Mouse (Mus musculus): ENCODE data around the gene Rasgrf2.

Gene Rasgrf2

GRCm38 (mm10) chr13:92131384-92132150 lies at the start of gene Rasgrf2:
TSS of gene Rasgrf2 (minus strand) at chr13:92131656.
- DNase-seq: peak; percentile 10 to 48

DNA sequence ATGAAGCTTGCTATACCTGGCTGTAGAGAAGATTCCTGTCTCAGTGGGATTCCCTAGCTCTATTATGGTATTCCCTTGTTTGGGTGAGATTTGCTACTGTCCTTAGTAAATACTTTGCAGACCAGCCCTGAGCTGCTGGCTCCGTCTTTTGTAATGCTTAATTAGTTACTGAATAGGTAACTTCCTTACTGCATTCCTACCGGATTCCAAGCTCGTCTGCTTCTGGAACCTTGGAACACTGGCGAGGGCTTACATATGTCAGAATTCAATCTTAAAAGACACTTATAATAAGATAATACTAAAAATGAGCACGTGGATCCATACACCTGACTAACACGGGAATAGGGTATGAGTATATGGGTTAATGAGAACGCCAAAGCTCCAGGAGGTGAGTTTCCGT lies 41.2 kb upstream of the Rasgrf2 start:
- DNase-seq: peak in 1 of 2 experiments; percentile 23

GRCm38 (mm10) chr13:92150551-92150950 lies 19.1 kb upstream of the Rasgrf2 start:
- DNase-seq: no peak

DNA sequence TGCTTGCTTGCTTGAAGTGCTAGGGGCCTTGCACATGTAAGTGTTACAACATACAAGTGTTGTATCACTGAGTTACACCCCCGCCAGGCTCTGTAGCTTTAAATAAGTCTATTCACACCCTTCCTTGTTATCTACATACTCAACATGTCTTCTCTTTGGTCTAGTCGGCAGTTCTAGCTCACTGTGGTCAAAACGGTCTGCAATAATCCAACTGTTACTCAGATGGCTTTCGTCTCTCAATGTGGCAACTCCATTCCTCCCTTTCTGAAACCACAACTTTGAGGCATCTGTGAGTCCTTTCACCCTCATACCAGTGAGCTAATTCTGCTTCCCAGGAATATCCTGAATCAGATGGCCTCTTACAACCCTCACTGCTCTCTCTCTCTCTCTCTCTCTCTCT lies 17.4 kb upstream of the Rasgrf2 start:
- no peak for DNase-seq

- DNase-seq: no peak
Measured at GRCm38 (mm10) chr13:92134792-92135191, 3.3 kb upstream of the Rasgrf2 start.

DNA sequence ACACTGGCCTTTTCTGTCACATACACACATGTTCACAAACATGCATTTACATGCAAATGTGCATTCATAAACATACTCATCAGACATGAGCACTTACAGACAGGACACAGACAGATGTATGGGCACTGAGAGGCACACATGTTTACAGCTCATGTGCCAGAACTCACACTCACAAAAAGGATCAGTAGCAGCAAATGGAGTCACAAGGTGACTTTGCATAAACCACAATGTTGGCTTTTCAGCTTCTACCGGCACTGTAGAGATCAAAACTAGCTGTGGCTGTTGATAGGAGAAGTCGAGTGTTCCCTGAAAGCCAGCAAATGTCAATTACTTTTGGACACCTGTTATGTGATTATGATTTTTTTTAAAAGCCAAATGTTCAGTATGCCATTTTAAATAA lies 1.1 kb upstream of the Rasgrf2 start:
- no peak for DNase-seq

DNA sequence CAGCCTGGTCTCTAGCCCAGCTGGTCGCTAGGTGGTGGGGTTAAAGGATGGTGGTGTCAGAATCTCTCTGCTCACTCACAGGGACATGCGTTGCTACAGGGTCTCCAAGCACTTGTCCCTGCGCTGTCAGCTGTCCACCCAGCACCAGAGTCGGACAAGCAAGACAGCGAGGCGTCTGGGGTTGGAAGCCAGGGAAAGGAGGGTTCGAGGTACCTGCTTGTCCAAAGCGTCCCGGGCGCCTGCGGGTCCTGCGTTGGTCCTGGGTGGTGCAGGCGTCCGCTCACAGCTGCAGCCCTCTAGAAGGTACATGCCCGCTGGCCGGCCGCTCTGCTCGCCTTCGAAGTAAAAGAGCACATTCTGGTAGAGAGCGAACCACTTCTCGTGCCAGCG lies 467 bp downstream of the Rasgrf2 start:
- DNase-seq: peak in 1 of 2 experiments; percentile 11

DNA sequence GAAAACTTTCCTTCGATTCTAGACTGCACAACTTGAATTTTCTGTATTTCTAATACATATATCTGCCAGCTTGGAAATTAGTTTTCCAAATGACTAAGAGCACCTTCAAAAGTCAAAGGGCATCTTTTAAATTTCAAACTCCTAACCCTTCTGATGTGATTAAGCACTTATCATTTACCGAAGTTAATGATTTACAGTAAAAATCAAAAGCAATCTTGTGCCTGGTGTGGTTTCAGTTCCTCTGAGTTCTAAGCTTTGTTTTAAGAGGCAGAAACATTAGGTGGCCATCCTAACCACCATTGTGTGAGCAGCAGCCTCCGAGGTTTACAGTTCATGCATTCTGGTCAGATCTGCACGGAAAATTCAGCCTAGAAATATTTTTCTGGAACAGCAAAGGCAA lies 1.6 kb downstream of the Rasgrf2 start:
- no peak for DNase-seq

DNA sequence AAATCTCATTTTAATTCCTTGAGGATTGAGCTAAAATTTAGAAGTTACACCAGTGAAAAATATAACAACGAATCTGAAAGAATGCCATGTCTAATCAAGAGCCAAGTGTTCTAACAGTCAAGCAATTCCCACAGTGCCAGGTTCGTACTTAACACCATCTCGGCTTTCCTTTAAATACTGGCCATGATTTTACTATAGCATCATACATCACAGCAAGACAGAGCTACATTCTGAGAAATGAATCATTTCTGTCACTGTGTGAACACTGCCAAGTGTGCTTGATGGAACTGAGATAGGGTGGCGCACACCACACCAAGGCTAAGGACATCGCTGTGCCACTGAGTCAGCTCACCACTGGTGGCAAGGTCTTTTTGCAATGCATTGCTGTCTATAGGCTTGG lies 5.6 kb downstream of the Rasgrf2 start:
- DNase-seq: no peak

- peak; percentile 31 to 42 for DNase-seq
Measured at GRCm38 (mm10) chr13:92119623-92120022, 11.8 kb downstream of the Rasgrf2 start.

DNA sequence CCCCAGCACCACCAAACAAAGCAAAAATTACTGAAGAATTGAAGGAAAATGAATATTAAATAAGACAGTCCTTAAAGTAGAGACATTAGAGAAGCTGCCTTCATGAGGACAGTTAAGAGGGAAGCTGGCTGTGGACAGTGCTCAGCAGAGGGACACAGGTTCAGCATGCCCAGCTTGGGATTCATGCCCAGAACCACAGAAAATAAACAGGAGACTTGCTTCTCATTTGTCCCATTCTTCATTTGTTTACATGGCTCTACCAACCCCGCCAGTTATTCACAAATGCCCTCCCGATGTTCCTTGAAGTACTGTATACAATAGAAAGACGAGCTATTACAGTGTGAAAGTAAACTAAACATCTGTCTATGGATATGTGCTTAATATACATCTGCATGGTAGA lies 17.4 kb downstream of the Rasgrf2 start:
- no peak for DNase-seq

DNA sequence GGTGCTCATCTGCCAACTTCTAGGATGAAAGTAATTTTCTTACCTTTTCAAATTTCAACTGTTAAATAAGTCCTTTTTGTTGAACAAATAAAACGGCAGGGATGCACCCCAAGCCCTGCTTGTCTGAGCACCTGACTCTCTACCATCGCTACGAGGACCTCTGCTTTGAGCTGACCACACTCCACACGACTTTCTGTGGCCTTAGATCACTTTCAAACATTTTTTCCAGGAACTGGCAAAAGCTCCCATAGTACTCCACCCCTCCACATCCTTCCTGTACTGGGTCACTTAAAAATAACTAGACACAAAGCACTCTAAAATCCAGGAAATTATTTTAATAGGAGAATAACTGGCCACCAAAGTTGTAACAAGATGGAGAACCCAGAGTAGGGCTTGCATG lies 23.2 kb downstream of the Rasgrf2 start:
- DNase-seq: peak in 1 of 2 experiments; percentile 10

DNA sequence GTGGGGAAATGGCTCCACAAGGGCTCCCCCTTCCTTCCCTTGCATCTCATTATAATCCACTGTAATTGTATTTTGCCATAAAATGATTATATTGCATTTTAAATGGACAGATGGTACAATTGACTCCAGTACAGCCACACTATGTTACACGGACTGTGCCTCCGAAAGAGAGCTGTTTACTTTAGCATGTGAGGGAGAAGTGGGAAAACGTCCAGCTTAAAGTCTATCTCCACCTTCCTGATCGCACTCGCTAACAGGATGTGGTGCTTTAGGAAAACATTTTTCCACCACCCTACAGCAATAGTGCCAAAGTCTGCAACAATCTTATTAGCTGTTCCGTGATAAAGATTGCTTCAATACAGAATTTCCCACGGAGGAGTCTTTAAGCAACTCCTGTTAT lies 27.2 kb downstream of the Rasgrf2 start:
- no peak for DNase-seq

GRCm38 (mm10) chr13:92098484-92098883 lies 33.0 kb downstream of the Rasgrf2 start:
- no peak for DNase-seq

- peak; percentile 62 to 69 for DNase-seq
Measured at GRCm38 (mm10) chr13:92095131-92096090, 36.0 kb downstream of the Rasgrf2 start.

GRCm38 (mm10) chr13:92093712-92094290 lies 37.7 kb downstream of the Rasgrf2 start:
- peak; percentile 39 to 72 for DNase-seq

- no peak for DNase-seq
Measured at GRCm38 (mm10) chr13:92073111-92073510, 58.3 kb downstream of the Rasgrf2 start.

DNA sequence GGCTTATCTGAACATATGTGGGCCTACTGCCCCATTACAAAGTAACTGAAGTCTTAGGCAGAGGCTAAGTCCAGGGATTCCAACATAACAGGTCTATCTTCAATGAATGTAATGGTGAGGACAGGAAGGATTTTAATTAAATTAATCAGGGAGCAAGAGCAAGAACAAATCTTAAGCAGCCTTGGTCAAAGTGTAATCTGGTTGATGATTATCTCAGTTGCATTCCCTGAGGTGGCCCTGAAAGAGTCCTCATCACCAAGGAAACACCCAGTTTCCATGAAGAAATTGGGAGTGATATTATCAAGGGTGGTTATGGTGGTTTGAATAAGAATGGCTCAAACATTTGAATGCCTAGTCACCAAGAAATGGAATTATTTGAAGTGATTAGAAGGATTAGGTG lies 62.8 kb downstream of the Rasgrf2 start:
- DNase-seq: no peak

- DNase-seq: no peak
Measured at GRCm38 (mm10) chr13:92067831-92068230, 63.6 kb downstream of the Rasgrf2 start.

DNA sequence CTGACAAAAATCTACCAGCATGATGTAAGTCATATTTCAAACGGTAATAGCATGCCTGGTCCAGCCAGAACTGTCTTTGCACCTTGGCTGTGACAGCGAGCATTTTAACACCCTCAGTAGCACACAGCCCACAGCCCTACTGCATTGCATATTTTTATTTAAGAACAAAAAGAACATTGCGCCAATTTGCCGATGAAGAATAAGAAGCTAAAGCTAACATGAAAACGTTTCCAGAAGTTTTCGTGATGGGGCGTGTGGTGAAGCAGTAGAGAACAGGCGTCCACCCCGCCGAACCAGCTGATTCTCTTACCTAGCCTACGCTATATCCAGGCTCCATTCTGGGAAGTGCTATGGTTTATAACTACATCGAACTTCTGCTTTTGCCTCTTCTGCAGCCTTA lies 77.7 kb downstream of the Rasgrf2 start:
- DNase-seq: no peak

DNA sequence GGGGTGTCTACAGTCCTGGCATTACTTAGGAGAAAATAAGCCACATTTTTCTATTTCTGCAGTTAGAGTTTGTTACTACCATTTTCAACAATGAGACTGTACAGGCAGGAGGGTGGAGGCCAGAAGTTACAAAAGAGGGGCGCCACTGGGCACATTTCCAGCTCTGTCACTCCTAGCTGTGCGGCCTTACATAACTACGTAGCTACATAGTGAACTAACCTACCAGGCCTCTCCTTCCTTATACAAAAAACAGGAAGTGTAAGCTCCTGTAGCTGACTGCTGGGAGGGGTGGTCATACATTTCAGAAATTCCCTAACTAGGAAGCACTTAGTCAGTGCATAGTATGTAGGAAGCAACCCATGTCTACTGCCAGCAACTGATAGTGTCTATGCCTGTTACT lies 78.5 kb downstream of the Rasgrf2 start:
- DNase-seq: no peak

DNA sequence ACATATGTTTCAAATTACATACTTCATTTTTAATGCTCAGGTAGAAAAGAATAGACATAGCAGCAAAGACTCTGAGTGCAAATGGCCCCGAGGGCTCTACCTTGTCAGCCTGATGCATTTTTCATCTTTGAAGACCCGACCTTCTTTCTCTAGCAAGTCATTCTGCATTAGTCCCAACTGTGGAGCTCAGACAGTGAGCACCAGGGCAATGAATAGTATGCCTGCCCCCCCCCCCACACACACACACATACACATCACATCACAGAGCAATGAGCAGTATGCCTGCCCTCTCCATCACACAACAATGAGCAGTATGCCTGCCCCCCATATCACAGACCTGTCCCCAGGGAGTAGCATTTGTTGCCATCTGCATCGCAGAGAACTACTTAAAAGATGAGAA lies 80.2 kb downstream of the Rasgrf2 start:
- no peak for DNase-seq

Measured in kidney, postnatal 25 days (tissue).